23 mouse cellular contexts compared by ENCODE assay signal in the genomic region with DNA sequence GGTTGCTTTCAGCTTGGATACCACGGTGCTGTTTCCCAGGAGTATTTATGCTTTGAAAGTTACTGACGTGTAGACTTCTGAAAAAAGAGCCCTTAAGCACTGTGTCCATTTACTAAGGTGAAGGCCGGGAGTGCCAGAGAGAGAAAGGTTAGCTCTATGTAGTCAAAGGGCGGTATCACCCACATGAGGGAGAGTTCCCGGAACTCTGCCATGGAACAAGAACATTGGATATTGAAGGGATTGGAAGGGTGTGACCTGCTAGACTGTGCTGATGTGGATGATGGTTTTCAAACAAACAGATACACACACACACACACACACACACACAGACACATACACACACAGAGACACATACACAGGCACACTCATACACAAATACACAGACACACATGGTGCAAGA.
"Had no signal": no experiment of that assay in that cellular context is flagged by ENCODE, and none has a peak within 500 bp of the region (broad histone marks: within the 10 kb centered on the region; RNA-seq: fewer than 3 reads in every experiment).

No protein-coding gene starts in this region.

- DNase-seq: forebrain, postnatal 0 days; gastrocnemius, postnatal 14 days; gastrocnemius, postnatal 36 days; heart, adult 11 months; heart, adult 2 months; heart, postnatal 4 days; kidney, adult 8-10 months; kidney, postnatal 14 days; kidney, postnatal 4 days had no signal

- H3K4me3 ChIP-seq: heart, adult 2 months; heart, embryonic 13.5 days; heart, embryonic 15.5 days; hindbrain, embryonic 10.5 days; hindbrain, embryonic 12.5 days; intestine, embryonic 15.5 days; layer of hippocampus, adult 2 months; left cerebral cortex, adult 2 months; limb, embryonic 10.5 days; limb, embryonic 12.5 days had no signal

- ATAC-seq: forebrain, postnatal 0 days; hindbrain, embryonic 16.5 days; inflammation-experienced regulatory T-cells, adult 6 months; intestine, embryonic 15.5 days; intestine, postnatal 0 days had no signal

- H3K9ac ChIP-seq: forebrain, postnatal 0 days; heart, embryonic 13.5 days; heart, embryonic 15.5 days; hindbrain, embryonic 12.5 days; hindbrain, embryonic 14.5 days; intestine, embryonic 15.5 days; limb, embryonic 12.5 days had no signal

- H3K4me2 ChIP-seq: heart, embryonic 11.5 days; heart, embryonic 13.5 days; heart, embryonic 15.5 days; hindbrain, embryonic 12.5 days; hindbrain, embryonic 14.5 days; intestine, embryonic 15.5 days; limb, embryonic 12.5 days had no signal

- H3K27me3 ChIP-seq: heart, embryonic 13.5 days; heart, embryonic 15.5 days; hindbrain, embryonic 12.5 days; intestine, embryonic 15.5 days; limb, embryonic 12.5 days had no signal

- H3K36me3 ChIP-seq: heart, embryonic 13.5 days; heart, embryonic 15.5 days; hindbrain, embryonic 10.5 days; hindbrain, embryonic 12.5 days; intestine, embryonic 15.5 days; limb, embryonic 10.5 days; limb, embryonic 12.5 days had no signal

- H3K9me3 ChIP-seq: heart, embryonic 13.5 days; heart, embryonic 15.5 days; hindbrain, embryonic 10.5 days; hindbrain, embryonic 12.5 days; intestine, embryonic 15.5 days; limb, embryonic 10.5 days; limb, embryonic 12.5 days had no signal

- H3K4me1 ChIP-seq: limb, embryonic 12.5 days had no signal

- H3K27ac ChIP-seq: heart, adult 2 months; heart, embryonic 13.5 days; heart, embryonic 15.5 days; hindbrain, embryonic 10.5 days; hindbrain, embryonic 12.5 days; hindbrain, embryonic 14.5 days; intestine, embryonic 15.5 days; layer of hippocampus, adult 2 months; left cerebral cortex, adult 2 months; limb, embryonic 10.5 days; limb, embryonic 12.5 days had no signal
